Mouse (Mus musculus): ENCODE results near the gene Pla2g16.

The Pla2g16 gene

GRCm38 (mm10) chr19:7564457-7564856 lies 7.2 kb downstream of the Pla2g16 start:
- no peak for ATAC-seq (ENCODE audit: low TSS enrichment)

- ATAC-seq (ENCODE audit: low TSS enrichment): peak; percentile 59
Observed at GRCm38 (mm10) chr19:7566826-7567225, 9.6 kb downstream of the Pla2g16 start.

- ATAC-seq (ENCODE audit: low TSS enrichment): no peak
Observed at GRCm38 (mm10) chr19:7568364-7568763, 11.1 kb downstream of the Pla2g16 start.

DNA sequence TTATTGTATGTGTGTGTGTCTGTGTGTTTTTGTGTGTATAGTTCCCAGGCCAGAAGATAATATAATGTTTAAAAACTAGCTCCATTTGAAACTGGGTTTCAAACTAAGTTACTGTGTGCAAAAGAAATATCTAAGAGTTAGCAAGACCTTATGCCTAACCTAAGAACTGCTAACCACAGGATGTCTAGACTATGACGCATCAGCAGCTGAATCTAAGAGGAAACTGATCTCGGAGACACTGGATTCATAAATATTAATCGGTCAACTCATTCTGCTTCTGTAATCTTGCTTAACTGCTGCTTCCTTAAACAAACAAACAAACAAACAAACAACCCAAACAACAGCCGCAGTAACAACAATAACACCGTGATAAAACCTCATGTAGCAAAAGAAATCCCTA lies 12.4 kb downstream of the Pla2g16 start:
- no peak for ATAC-seq (ENCODE audit: low TSS enrichment)

DNA sequence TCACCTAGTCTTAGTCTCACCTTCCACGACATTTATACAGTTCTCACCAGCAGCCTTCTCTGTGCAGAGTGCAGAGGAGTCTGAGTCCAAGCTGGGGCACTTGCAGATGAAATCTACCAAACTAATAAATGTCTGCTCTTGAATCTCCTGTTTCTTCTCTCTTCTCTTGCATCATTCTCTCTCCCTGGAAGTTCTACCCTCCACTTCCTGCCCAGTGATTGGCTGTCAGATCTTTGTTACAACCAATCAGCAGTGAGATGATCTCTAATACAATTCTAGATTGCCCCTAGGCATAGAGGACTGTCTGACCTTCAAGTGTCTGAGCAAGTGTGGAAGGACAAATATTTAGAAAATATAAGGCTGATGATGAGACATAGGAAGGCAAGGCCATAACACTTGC lies 18.9 kb downstream of the Pla2g16 start:
- ATAC-seq (ENCODE audit: low TSS enrichment): no peak

- ATAC-seq (ENCODE audit: low TSS enrichment): no peak
Observed at GRCm38 (mm10) chr19:7577710-7578109, 20.5 kb downstream of the Pla2g16 start.

DNA sequence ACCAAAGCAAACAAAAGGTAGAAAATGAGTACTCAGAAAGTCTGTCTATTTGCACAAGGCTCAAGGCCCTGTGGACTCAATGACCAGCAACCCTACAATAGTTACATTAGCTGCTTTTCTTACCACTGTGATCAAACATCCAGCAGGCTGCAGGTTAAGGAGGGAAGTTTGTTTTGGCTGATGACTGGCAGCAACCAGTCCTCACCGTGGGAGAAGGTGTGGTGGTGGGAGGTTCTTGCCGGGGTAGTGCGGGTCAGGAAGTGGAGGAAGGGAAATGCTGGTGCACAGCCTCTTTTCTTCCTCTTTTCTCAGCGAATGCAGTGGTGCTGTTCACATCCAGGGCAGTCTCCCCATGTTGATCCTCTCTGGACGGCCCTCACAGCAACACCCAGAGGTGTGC lies 23.8 kb downstream of the Pla2g16 start:
- ATAC-seq (ENCODE audit: low TSS enrichment): no peak

DNA sequence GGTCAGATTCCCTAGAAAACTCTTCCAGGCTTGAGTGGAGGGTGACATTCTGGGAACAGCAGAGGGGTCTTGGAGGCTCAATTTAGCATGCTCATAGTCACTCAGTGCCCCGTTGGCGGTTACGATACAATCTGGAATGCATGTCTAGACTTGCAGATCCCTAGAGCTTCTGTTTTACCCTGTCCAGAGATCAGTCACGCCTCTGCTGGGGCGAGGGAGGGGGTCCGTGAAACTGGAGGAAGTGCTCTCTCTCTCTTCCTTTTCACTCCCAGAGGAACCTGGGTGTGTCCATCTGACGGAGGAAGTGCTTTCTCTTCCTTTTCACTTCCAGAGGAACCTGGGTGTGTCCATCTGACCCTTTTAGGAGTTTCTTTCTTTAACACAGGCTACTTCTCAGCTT lies 25.8 kb downstream of the Pla2g16 start:
- no peak for ATAC-seq (ENCODE audit: low TSS enrichment)

DNA sequence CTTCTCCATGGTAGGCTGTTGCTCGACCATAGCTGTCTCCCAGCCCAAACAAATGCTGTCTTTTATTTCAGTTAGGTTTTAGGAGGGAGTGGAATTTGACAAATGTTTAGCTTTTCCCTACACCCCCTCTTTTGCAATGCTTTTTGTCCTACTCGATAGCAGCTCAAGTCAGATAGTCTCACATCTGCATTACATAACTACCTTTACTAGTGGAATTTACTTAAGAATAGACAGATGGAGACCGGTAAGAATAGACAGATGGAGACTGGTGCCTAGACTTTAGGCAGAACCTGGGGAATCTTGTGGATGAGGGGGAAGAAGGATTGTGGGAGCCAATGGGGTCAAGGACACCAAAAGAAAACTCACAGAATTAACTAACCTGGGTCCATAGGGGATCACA lies 26.3 kb downstream of the Pla2g16 start:
- peak; percentile 47; the same call in 1 of the 2 replicates for ATAC-seq (ENCODE audit: low TSS enrichment)

DNA sequence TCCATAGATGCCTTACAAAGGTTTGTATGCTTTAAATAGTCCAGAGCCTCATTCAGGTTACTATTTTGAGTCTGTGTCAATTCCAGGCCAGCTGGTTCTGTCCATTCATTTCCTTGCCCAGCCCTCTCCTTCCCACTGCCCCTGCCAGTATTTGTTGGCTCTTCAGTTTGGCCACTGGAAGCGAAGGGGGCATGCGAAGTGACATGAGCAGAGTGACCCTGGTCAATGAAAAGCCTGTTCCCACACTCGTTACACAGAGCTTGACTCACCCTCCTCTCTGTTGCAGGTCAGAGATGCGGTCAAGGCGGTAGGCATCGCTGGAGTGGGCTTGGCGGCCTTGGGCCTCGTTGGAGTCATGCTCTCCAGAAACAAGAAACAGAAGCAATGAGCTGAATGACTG lies 28.0 kb downstream of the Pla2g16 start:
- no peak for ATAC-seq (ENCODE audit: low TSS enrichment)

GRCm38 (mm10) chr19:7585764-7586163 lies 28.5 kb downstream of the Pla2g16 start:
- ATAC-seq (ENCODE audit: low TSS enrichment): no peak

- ATAC-seq (ENCODE audit: low TSS enrichment): no peak
Observed at GRCm38 (mm10) chr19:7590795-7591194, 33.5 kb downstream of the Pla2g16 start.

GRCm38 (mm10) chr19:7592018-7592417 lies 34.8 kb downstream of the Pla2g16 start:
- no peak for ATAC-seq (ENCODE audit: low TSS enrichment)

- peak; percentile 93 for ATAC-seq (ENCODE audit: low TSS enrichment)
Observed at GRCm38 (mm10) chr19:7595534-7595933, 38.3 kb downstream of the Pla2g16 start.

DNA sequence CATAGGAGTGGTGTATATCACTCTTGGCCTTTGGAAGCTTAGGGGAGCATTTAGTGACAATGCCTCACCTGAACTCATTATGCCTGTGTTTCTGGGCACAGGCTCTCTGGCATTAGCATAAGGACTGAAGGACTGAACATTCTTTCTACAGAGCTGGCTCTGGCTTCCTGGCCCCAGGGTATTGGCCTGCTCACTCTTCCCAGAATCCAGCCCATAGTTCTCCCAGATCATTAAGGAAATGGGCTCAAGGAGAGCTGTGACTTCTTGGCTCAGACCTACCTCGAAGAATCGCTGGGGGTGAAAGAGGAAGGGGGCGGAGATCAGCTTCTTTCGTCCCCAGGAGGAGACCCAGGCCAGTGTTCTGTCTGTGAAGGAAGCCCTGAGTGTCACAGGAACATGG lies 41.2 kb downstream of the Pla2g16 start:
- ATAC-seq (ENCODE audit: low TSS enrichment): no peak

DNA sequence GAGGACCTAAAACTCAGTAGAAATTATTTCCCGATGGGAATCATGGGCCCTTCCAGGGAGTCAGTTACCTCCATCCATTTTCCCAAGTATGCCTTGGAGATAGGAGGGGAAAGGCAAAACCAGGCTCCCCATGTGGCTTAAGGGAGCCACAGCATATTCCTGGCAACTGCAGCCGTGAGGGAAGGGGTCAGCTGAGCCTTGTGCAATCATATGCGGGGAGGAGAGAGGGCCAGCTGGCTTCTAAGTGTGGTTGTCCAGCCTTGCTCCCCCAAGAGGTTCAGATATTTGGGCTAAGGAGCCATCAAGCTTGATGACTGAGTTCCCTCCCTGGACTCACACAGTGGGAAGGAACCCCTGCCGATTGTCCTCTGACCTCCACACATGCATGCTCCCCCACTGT lies 44.3 kb downstream of the Pla2g16 start:
- no peak for ATAC-seq (ENCODE audit: low TSS enrichment)

DNA sequence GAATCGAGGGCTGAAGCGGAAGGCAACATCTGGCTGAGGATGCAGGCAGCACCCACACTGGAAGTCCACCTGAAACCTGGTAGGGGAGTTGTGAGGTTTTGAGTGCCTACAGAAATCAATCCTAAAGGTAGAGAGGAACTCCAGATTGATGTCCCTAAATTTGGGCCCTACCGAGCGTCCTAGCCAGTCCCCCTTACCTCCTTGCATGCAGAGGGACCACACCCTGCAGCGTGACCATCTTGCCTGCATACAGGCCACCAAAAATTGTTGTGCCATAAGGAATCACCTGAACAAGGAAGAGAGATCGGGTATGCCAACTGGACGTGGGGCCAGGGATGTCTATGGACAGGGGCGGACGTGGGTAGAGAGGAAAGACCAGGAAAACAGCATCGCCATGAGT lies 46.8 kb downstream of the Pla2g16 start:
- ATAC-seq (ENCODE audit: low TSS enrichment): no peak

GRCm38 (mm10) chr19:7605013-7605412 lies 47.8 kb downstream of the Pla2g16 start:
- no peak for ATAC-seq (ENCODE audit: low TSS enrichment)

- peak; percentile 62 for ATAC-seq (ENCODE audit: low TSS enrichment)
Observed at GRCm38 (mm10) chr19:7605930-7606783, 48.9 kb downstream of the Pla2g16 start.

DNA sequence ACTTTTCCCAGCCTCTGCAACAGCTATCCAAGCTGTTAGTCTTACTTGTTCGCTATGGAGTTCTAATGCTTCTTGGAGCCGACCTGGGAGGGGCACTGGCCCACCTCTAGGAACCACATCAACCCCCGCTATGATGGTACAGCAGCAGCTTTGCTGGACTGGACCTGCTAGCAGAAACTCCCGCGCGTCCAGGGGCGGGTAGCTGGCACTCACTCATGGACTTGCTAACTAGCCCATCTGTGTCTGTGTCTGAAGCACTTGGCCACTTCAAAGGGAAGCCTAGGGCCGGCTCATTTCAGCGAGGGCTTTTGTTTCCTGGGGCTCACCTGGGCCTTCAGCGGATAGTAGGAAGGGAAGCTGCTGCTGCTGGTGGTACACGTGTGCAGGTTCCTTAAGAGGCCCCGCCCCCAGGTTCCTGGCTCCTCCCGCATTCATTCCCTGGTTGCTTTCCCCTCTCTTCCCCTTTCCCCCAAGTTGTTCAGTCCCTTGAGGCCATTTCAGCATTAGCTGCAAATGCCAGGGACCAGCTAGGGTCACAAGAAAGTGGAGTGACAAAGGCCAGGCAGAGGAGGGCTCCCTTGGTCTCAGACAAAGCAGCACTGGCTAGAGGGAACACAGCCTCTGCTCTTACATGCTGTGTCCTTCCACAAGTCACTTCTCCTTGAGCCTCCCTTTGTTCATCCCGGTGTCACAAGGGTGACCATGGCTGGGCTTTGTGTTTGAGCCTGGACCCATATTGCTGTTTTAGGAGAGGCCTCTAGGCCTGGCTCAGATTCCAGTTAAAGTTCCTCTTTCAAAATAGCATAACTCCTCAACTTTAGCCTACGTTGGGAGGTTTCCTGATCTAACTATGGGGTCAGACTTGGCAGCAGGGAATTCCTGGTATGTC lies 49.8 kb downstream of the Pla2g16 start, which contains the start of gene Lgals12:
Gene Lgals12 (minus strand): TSS at position 393 of the 889 bp plus-strand sequence.
- ATAC-seq (ENCODE audit: low TSS enrichment): peak; percentile 81

- no peak for ATAC-seq (ENCODE audit: low TSS enrichment)
Observed at GRCm38 (mm10) chr19:7607690-7608201, 50.5 kb downstream of the Pla2g16 start.

DNA sequence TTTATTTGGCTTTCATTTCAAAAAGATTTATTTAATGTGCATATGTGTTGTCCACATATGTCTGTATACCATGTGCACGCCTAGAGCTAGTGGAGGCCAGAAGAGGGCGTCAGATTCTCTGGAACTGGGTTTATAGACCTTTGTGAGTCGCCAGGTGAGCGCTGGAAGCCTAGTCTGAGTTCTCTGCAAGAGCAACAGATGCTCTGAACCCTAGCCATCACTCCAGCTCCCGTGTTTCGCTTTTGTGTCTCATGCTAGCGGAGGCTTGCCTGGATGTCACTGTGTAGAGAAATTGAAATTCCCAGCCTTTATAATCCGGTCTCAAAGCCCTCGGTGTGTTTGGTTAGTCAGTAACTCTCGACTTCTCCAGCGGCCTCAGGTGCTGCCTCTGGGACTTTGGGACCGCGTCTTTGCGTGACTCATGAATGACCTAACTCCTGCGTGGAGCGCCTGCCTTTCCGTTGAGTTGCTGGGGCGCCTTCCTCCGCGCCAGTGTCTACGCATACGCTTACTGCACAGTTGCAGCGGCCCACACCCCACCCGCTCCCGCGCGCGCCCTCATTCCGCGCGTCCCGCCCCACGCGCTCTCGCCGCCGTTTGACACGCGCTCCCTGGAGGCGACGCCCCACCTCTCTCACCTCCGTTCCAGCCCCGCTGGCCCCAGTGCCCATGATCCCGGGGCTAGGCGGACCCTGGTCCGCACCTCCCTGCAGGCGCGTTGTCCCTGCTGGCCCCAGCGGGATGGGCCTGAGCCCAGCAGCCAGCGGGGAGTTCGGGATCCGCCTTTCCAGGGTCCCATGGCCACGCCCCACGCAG lies 54.9 kb downstream of the Pla2g16 start, which contains the start of gene Hrasls5:
Gene Hrasls5 (plus strand): TSS at position 600 of the 816 bp plus-strand sequence.
- peak; percentile 86 for ATAC-seq (ENCODE audit: low TSS enrichment)
